Mouse (Mus musculus) E14TG2a.4 (cell line): ENCODE data around the gene Tiam1.

Source experiments
- CTCF ChIP-seq: conservative IDR thresholded peaks from 2 replicates; pipeline ENCODE4 v1.5.1; 2014; ENCODE audit warnings: low read length
- NANOG ChIP-seq: IDR thresholded peaks from 2 replicates; pipeline ENCODE4 v1.6.1; 2014; ENCODE audit warnings: borderline replicate concordance, low read length, mixed read lengths
- POU5F1 ChIP-seq: IDR thresholded peaks from 2 replicates; pipeline ENCODE4 v1.6.1; 2014; ENCODE audit warnings: low read length, borderline replicate concordance

DNA sequence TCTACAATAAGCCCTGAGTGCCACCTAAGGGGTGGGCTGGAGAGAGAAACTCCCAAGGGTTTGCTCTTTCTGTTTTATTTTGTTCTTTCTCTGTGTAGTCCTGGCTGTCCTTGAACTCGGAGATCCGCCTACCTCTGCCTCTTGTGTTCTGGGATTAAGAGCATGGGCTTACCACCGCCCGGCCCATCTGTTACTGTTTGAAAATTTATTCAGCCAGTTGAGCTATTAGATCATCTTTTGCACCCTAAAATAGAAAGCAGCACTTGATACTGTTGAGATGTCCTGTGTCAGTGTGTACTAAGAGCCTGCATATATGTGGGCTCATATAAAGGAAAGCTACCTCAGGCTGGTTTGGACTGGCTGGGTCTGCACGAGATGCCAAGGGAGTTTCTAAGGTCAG lies 303.7 kb downstream of the Tiam1 start:
- no peak for TF ChIP-seq CTCF
- TF ChIP-seq POU5F1, result no peak
- no peak for TF ChIP-seq NANOG
